Mouse (Mus musculus) thymus, postnatal 10 days (tissue): ENCODE data around the gene Ifne.
"Not testable (repeated sequence)": the region's sequence is repeated elsewhere in the genome, so short reads cannot be mapped to it uniquely, and the experiment has no call there.

Source experiments
- DNase-seq, 2 experiments: peaks; one replicate each; pipeline ENCODE4 v3.0.0; 2021; ENCODE audit warnings: low spot score in 2 of 2

Ifne gene

DNA sequence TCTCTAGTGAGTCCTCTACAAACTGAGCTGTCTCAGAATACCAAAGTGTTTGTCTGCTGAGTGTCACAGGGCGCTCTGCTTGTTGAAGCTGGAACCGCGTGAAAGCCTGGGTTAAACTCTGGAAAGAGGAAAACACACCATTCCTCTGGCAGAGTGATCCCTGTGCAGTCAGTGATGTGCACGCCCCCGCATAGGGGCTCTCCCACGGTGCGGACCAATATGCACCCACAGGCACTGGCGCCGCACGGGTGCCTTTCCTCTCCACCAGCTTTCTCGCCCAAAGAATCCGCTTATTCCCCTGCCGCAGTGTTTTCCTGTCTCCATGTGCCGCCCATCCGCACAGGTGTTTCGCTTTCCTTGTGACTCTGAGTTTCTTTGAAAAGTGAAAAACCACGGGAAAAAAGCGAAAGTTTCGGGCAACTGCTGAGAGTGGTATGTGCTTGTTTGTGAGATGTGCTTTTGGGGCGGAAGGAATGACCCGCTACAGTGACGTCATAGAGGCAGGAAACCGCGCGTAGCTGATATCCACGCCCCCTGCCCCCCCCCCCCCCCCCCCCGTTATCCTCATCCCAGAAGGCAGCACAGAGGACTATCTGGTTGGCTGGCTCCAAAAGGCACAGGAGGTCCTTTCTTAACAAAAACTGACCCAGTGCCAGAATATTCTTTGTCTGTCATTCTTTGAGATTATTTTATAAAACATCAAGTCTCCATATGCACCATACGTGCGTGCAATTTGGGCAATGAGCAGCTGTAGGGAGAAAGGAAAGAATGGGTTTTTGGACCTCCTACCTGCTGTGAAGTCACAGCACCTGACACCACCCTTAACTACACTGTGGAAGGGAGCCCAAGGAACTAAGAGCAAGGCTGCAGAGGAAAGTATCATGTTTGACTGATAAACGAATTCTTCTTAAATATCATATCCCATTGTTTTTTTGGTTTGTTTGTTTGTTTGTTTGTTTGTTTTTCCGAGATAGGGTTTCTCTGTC, 11.8 kb downstream of the Ifne start:
- DNase-seq: peak; percentile 42 to 53

DNA sequence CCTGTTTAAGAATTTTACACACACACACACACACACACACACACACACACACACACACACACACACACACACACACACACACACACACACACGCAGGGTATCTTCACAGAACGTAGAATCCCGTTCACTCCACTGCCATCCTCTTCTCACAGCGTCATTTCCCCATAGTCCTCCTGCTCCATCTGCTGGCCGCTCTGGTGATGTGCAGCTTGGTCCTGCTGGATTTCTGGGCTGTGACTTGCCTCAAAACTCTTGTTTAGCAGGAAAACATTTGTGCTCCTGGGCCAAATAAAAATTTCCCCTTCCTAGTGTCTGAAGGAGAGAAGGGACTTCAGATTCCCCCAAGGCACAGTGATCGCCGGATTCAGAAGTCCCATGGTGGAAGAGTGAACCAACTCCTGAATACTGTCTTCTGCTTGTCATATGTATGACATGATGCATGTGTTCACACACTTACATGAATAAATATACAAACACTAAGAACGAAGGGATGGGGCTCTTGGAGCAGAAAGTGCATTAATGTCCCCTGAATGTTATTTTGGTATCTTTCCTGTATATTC, 12.6 kb downstream of the Ifne start:
- DNase-seq: peak; percentile 69 to 86

DNA sequence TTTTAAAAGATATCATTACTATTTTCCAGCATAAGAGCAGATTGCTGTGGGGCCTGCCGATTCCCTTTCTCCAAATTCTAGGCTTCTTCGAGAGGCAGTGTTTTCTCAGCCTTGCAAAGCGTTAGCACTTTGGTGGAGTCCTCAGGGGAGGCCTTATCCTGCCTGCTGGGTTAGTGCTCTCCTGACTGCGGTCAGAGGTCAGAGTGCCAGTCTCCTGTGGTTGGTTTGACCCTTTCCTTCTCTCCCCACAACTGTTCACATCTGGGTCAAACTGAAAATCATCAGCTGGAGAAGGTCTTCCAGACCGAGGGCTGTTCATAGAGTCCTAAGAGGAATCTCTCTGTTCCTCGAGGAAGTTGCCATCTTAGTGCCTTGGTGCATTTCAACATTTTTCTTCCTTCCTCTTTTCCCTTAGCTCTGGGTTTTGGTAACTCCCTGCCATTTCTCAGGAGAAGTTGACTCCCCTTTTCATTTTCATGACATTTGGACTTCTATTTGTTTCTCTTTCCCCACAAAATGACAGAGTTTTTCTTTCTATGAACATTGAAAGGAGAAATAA, 14.9 kb downstream of the Ifne start:
- no peak for DNase-seq

DNA sequence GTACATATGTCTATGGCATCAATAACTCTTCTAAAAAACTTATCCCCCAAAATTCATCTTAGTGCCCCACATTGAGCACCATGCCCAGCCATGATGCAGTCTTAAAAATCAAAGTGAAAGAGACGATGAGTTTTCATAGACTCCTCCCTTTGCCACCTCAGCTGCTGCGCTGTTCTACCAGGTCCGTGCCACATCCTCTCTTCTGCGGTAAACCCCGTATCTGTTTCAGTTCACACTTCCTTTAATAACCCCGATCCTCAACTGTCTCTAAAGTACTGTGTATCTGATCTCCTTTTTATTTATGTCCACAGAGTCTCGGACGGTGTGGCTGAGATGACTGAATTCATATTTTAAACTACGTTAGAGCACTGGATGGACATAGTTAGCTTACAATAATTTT, 15.4 kb downstream of the Ifne start:
- DNase-seq: peak; percentile 36 to 57

DNA sequence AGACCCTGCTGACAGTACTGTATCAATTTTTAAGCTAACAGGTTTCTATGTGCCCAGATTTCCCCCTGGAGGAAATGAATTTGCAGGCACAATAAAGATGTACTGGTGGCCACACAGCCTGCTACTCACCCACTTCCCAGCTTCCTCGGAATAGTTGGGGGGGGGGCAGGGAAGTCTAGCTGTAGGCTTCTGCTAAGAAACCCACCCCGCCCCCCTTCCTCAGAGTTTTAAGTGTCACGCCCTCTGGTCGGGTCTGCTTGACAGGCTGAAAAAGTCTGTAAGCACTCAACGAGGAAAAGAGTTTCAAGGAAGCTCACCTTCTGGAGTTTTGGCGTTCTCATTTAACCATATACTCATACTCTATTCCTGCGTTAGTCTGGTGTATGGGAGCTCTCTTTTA, 16.7 kb downstream of the Ifne start:
- no peak for DNase-seq

DNA sequence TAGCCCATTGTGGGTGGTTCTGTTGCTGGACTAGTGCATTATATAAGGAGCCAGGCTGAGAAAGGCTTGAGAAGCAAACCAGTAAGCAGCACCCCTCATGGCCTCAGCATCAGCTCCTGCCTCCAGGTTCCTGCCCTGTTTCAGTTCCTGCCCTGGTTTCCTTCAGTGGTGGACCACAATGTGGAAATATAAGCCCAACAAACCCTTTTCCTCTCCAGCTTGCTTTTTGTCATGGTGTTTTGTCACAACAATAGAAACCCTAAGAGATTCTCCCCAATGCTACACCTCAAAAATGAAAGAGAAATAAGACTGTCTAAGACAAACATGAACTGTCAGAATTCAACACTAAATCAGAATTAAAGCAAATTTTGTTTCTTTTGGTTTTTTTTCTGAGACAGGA, 20.8 kb downstream of the Ifne start:
- DNase-seq: no peak

DNA sequence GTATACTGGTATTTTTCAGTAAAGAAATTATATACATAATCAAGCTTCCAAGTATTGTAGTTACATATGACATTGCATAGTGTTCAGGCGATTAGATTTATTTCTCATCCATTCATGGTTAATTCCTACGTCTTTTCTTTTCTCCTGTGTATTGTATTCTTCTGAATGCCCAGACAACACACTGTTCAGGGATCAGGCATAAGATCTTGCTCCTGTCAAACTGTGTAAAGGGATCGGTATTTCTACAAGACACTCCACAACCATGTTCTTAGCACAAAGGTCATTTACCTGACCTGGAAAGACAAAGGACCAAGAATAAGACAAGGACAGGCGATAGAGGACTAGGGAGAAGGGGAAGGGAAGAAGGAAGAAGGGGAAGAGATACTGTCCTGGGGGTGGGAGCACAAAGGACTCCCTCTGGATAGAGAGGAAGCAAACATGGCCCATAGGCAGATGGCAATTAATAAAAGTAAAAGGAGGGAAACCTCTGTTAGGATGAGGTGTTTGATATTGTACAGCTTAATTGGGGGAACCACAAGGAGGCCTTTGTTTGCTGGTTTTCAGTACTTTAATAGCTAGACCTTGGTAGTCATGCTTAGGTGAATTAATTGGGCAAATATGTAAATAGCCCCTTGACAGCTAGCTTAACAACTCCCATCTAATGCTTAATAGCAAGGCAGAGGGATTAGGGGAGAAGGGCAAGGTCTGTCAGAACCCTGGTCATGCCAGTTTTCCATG, 28.8 kb downstream of the Ifne start:
- DNase-seq: no peak

DNA sequence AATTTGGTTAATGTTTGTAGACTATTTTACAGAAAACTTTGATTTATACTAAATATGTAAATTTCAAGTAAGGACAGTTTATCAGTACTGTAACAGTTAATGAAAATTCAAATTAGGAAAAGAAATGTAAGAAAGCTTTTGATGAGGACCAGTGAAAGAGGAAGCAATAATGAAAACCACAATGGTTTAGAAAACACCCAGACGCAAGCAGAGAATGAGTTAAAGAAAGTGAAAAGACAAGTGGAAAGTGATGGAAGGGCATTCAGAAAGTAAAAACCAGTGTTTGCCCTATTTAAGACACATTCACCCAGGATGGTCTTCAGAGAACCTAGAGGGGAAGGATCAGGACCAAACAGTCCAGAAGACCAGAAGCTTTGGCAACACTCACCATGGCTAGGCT, 30.3 kb downstream of the Ifne start, which contains the start of gene Ifna1:
Ifna1 (plus strand) TSS at position 390 of the 400 bp plus-strand sequence.
- no peak for DNase-seq

DNA sequence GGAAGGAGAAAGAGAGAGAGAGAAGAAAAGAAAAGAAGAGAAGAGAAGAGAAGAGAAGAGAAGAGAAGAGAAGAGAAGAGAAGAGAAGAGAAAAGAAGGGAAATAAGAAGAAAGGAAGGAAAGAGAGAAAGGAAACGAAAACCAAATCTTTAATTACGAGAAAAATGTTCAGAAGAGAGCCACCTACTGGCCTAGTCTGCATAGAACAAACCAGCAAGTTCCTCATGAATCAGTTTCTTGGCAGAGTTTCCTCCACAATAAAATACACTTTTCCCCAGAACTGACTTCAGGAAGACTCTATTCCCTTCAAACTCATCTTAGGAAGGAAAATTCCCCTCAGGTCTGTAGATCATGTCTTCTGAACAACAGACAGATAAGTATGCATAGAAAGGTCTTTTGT, 34.7 kb downstream of the Ifne start:
- no peak for DNase-seq

DNA sequence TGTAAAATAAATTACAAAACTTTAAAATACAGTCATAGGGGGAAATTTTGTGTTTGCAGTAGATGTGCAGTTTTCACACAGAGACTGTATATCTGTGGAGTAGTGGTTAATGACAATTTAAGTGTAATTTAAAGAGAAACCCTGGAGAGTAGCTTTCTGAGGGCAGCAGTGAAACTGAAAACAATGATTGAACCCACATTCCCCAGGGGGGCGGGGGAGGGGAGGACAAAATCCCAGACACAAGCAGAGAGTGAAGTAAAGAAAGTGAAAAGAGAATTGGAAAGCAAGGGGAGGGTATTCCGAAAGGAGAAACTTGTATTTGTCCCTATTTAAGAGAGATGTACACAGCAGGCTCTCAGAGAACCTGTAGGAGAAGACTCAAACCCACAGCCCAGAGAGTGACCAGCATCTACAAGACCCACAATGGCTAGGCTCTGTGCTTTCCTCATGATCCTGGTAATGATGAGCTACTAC, 38.5 kb downstream of the Ifne start, which contains the start of gene Ifna4:
Ifna4 (plus strand) TSS at position 424 of the 474 bp plus-strand sequence.
- no peak for DNase-seq

DNA sequence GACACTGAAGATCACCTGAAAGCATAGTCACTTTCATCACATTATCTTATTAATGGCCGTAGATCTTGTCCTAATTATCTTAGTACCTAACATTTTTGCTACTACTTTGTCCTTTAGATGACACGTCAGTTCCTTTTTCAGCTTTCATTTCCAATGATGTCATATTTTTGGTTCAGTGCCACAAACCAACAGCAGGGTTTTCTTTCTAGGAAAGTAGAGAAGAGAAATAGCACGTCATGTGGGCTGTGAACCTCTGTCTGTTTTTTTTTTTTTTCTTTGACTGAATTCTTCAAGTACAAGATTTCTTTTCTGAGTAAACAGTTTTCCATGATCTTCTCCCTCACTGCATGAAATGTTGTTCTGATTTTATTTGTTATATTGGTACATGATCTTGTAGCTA, 39.9 kb downstream of the Ifne start:
- DNase-seq: no peak

DNA sequence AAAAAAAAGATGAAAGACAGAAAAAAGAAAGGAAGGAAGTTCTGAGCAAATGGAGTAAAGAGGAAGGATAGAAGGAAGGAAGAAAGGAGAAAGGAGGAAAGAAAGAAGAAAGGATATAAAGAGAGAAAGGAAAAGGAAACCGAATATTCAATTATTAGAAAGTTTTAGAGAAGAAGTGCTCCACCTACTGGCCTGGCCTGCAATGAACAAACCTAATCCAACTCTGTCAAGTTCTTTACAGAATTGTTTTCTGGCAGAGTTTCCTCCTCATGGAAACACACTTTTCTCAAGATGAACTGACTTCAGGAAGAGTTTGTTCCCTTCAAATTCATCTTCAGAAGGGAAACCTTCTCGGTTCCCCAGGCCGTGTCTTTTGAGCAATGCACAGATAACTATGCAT, 41.2 kb downstream of the Ifne start:
- DNase-seq: no peak

DNA sequence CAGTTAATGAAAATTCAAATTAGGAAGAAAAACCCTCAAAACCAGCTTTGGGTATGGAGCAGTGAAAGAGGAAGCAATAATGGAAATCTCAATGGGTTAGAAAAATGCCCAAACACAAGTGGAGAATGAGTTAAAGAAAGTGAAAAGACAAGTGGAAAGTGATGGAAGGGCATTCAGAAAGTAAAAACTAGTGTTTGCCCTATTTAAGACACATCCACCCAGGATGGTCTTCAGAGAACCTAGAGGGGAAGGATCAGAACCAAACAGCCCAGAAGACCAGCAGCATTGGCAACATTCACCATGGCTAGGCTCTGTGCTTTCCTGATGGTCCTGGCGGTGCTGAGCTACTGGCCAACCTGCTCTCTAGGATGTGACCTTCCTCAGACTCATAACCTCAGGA, 44.8 kb downstream of the Ifne start, which contains the start of gene Ifna5:
Ifna5 (plus strand) TSS at position 301 of the 400 bp plus-strand sequence.
- not testable (repeated sequence) for DNase-seq

DNA sequence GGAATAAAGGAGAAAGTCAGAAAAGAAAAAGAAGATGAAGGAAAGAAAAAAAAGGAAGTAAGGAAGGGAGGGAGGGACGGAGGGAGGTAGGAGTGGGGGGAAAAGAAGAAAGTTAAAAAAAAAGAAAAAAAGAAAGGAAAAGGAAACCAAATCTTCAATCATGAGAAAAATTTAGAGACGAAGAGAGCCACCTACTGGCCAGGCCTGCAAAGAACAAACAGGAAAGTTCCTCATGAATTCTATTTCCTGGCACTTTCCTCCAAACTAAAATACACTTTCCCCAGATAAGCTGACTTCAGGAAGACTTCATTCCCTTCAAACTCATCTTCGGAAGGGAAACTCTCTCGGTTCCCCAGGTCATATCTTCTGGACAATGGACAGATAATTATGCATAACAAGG, 49.5 kb downstream of the Ifne start:
- peak in 1 of 2 experiments; percentile 32 for DNase-seq
